Mouse (Mus musculus) kidney, adult 9 months (tissue): ENCODE data around the gene Wdr89.

ENCODE experiments used
- DNase-seq: peaks from one replicate; pipeline ENCODE4 v3.0.0; 2022

Wdr89 gene

GRCm38 (mm10) chr12:75668221-75668620 is 1.1 kb downstream of the Wdr89 start:
- DNase-seq = peak; percentile 71

GRCm38 (mm10) chr12:75666939-75667338 is 2.4 kb downstream of the Wdr89 start:
- peak; percentile 56 for DNase-seq

- peak; percentile 90 for DNase-seq
Observed at GRCm38 (mm10) chr12:75664516-75664810, 4.9 kb downstream of the Wdr89 start.

- DNase-seq = peak; percentile 87
Observed at GRCm38 (mm10) chr12:75663646-75664515, 5.5 kb downstream of the Wdr89 start.

- DNase-seq = peak; percentile 79
Observed at GRCm38 (mm10) chr12:75662376-75662775, 7.0 kb downstream of the Wdr89 start.

GRCm38 (mm10) chr12:75658403-75658802 is 10.9 kb downstream of the Wdr89 start:
- no peak for DNase-seq

GRCm38 (mm10) chr12:75656580-75656979 is 12.8 kb downstream of the Wdr89 start:
- DNase-seq = peak; percentile 73

GRCm38 (mm10) chr12:75654247-75654801 is 15.0 kb downstream of the Wdr89 start:
- no peak for DNase-seq

GRCm38 (mm10) chr12:75649706-75650093 is 19.6 kb downstream of the Wdr89 start:
- no peak for DNase-seq

GRCm38 (mm10) chr12:75649058-75649705 is 20.2 kb downstream of the Wdr89 start:
- DNase-seq = no peak

GRCm38 (mm10) chr12:75648281-75648680 is 21.1 kb downstream of the Wdr89 start:
- DNase-seq = peak; percentile 35

GRCm38 (mm10) chr12:75647663-75648062 is 21.7 kb downstream of the Wdr89 start:
- no peak for DNase-seq

GRCm38 (mm10) chr12:75645780-75646179 is 23.6 kb downstream of the Wdr89 start:
- no peak for DNase-seq

GRCm38 (mm10) chr12:75641726-75642125 is 27.6 kb downstream of the Wdr89 start:
- no peak for DNase-seq

- DNase-seq = no peak
Observed at GRCm38 (mm10) chr12:75638345-75638744, 31.0 kb downstream of the Wdr89 start.

GRCm38 (mm10) chr12:75637103-75637502 is 32.2 kb downstream of the Wdr89 start:
- DNase-seq = no peak

GRCm38 (mm10) chr12:75635771-75636430 is 33.4 kb downstream of the Wdr89 start:
- DNase-seq = no peak

GRCm38 (mm10) chr12:75629618-75630017 is 39.7 kb downstream of the Wdr89 start:
- DNase-seq = no peak

- no peak for DNase-seq
Observed at GRCm38 (mm10) chr12:75623292-75623691, 46.0 kb downstream of the Wdr89 start.

- DNase-seq = no peak
Observed at GRCm38 (mm10) chr12:75622835-75623234, 46.5 kb downstream of the Wdr89 start.

GRCm38 (mm10) chr12:75616841-75617240 is 52.5 kb downstream of the Wdr89 start:
- no peak for DNase-seq

- peak; percentile 24 for DNase-seq
Observed at GRCm38 (mm10) chr12:75616158-75616791, 53.1 kb downstream of the Wdr89 start.

- DNase-seq = peak; percentile 24
Observed at GRCm38 (mm10) chr12:75615556-75615955, 53.8 kb downstream of the Wdr89 start.
